Mouse (Mus musculus) CD4-positive helper T cell, adult 2 months (primary cell): ENCODE measurements around the gene Dcaf11.
A peak's percentile ranks its signal among the peaks of the same experiment; 100 is the strongest.

Experiments
- DNase-seq: peaks from one replicate; pipeline ENCODE4 v3.0.0-alpha.2; 2012; ENCODE audit warnings: low read depth, missing footprints, low spot score

Dcaf11 gene

GRCm38 (mm10) chr14:55584303-55584701 lies 24.5 kb downstream of the Dcaf11 start:
- no peak for DNase-seq

DNA sequence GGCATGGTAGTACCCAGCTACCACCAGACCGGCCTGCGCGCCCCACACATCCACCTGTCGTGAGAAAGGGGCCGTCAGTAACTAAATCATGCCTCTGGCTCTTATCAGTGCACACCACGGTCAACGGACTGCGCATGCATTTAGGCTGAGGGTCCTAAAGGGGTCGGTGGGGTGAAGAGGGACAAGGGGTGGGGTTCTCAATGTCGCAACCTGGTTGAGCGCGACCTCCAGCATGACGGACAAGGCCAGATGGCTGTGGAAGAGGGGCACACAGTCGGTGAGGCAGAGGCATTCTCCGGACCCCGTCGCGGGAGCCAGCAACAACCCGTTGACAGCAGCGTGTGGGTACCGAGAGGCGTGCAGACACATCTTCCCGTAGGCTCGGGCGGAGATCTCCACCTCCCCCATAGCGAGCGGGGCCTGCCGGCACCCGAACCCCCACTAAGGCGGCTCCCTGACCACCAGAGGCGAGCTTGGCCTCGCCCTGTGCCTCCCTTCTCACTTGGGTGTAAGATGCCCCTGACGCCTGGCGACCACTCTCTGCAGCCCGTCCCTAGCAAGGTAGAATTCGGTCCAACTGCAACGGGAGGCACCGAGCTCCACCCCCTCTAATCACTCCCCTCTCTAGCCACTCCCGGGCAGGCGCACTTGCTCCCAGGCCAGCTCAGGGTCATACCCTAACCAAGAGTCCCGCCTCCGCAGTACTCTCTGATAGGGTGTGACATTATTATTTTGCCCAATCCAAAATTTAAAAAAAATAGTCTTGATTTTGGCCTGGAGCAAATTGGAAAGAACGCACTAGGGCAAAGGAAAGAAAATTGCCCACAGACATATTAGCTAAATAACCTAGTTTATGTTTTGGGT lies 25.1 kb downstream of the Dcaf11 start, which contains the start of gene Emc9:
TSS of gene Emc9 (minus strand) at position 601 of the 864 bp plus-strand sequence.
- DNase-seq = peak; percentile 86

DNA sequence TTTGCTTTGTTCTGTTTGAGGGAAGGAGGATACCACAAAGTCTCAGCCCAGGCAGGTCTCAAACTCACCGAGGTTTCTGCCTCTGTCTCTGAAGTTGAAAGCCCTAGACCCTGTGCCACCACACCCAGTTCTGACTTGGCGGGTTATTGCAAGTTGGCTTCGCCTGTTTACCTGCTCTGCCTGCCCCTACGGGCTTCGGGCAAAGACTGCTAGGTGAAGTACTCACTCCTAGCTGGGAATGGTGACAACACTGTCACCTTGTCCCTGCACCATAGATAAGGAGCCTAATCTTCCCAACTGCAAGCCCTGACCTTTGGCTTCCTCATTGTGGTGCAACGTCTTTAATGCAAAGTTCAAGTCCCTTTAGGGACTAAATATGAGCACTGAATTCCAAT lies 25.8 kb downstream of the Dcaf11 start:
- peak; percentile 73 for DNase-seq

- peak; percentile 50 for DNase-seq
Observed at GRCm38 (mm10) chr14:55586149-55586548, 26.3 kb downstream of the Dcaf11 start.

DNA sequence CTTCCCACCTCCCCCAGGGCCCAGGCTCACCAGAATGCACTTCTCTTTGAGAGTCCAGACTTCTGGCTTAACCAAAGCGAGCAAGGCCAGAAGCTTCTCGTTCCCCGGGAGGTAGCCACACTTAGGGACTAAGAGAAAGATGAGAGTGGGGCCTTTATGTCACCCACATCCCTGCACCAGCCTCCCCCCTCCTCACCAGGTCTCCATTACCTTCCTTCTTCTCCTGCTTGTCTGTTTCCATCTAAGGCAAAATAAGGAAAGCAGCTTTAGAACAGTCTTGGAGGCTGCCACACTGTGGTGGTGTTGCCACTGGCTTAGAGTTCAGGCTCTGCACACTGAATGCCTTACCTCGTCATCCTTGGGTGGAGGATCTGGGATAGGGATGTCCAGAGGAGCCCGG lies 29.5 kb downstream of the Dcaf11 start:
- DNase-seq = no peak

DNA sequence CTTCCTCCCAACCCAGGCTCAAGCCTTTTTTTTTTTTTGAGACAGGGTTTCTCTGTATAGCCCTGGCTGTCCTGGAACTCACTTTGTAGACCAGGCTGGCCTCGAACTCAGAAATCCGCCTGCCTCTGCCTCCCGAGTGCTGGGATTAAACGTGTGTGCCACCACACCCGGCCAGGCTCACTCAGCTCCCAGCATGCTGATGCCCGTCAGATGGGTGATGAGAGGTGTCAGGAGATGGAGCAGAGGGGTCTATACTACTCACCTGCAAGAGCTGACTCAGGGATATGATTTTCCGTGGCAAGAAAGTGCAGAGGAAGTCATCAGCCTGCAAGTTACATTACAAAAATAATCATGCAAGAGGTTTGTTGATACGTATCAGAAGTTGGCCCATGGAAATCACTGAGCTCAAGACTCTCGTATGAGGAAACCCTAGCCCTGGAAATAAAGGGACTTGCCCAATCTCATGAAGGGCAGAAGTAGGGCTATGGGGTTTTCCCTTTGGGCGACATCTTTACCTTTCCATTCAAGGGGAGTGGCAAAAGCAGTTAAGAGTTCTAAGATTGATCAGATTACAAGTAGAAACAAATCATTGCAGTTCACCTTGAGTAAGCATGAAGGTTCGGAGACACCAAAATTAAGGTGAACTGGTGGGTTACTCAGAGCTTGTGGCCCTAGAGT lies 30.1 kb downstream of the Dcaf11 start:
- peak; percentile 87 for DNase-seq

GRCm38 (mm10) chr14:55590748-55591330 lies 31.0 kb downstream of the Dcaf11 start, which contains the start of gene Psme2:
TSS of gene Psme2 (minus strand) at chr14:55591113.
- DNase-seq = peak; percentile 95

DNA sequence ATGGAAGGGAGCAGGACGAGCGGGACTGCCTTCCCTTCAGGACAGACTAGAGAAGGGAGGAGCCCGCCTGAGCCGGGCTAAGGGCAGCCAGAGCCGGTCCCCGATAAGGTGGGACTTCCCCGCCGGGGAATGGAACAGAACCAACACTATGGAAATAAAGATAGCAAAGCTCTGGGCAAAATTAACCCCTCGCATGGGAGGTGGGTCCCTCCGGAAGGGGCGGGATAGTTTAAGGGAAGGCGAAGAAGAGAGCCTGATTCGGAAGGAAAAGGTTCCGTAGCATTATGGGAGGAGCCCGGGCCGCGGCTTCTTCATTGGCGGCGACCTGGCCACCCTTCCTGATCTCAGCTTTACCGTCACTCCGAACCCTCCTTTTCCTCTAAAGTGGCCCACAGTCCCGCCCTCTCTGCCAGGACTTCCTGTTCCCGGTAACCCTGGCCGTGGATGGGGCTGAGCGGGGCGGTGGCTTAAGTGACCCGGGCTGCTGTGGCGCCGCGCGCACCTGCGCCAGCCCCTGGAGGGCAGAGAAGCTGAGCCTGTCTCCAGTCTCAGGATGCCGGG lies 31.6 kb downstream of the Dcaf11 start, which contains the start of gene Rnf31:
TSS of gene Rnf31 (plus strand) at position 378 of the 561 bp plus-strand sequence.
- peak; percentile 95 for DNase-seq

- DNase-seq = no peak
Observed at GRCm38 (mm10) chr14:55592226-55592625, 32.4 kb downstream of the Dcaf11 start.

GRCm38 (mm10) chr14:55596036-55596690 lies 36.4 kb downstream of the Dcaf11 start:
- DNase-seq = no peak

GRCm38 (mm10) chr14:55598521-55599390 lies 39.0 kb downstream of the Dcaf11 start:
- DNase-seq = no peak

GRCm38 (mm10) chr14:55603271-55603632 lies 43.4 kb downstream of the Dcaf11 start, which contains the start of gene Irf9:
TSS of gene Irf9 (plus strand) at chr14:55603571.
- peak; percentile 25 for DNase-seq

DNA sequence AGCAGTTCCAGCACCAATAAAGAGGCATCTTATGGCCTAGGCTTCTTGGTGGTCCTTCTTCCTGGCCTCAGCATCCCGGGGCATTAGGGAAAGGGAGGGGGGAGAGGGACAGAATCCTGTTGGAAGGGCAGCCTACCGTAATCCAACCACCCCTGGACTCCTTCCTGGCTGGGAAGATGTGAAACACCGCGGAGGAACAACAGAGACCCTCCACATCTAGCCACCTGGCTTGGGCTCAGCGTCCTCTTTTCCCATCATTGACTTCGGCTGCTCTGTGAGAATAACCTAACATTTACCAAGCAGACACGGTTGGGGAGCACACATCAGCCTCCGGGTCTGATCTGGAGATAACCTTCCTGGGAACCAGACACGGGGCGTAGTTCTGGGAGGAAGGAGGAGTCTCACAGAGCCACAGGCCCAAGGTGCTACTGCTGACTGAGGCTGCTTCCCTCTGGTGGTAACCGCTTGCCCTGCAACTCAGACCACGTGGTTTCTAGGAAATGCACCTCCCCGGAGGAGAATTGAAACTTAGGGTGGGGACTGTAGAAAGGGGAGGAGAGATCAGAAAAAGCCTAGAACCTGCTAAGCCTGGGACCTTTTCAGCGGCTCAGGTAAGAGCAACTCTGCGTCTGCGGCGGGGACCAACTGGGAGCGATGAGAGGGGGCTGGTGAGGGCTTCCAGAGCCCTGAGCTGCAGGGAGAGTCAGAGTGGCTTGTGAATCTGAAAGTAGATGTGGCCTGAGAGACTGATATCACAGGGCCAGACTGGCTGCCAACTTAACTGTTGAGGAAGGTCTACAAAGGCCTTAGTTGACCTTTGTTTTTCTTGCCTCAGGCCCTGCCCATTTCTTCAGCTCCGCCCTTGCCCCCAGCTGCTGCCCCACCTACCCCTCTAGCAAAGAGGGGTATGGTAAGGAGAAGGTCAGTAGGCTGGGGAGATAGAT lies 44.1 kb downstream of the Dcaf11 start:
- peak; percentile 97 for DNase-seq

DNA sequence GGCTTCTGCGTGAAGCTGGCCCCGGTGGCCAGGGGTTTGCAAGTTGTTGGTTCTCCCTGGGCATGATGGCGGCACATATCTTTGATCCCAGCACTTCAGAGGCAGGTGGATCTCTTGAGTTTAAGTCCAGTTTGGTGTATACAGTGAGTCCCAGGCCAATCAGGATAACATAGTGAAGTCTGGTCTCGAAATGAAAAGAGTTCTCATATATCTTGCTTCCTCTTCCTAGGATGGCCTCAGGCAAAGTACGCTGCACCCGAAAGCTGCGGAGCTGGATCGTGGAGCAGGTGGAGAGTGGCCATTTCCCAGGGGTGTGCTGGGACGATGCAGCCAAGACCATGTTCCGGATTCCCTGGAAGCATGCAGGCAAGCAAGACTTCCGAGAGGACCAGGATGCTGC lies 45.0 kb downstream of the Dcaf11 start:
- peak; percentile 44 for DNase-seq

GRCm38 (mm10) chr14:55605743-55606459 lies 46.1 kb downstream of the Dcaf11 start:
- no peak for DNase-seq

DNA sequence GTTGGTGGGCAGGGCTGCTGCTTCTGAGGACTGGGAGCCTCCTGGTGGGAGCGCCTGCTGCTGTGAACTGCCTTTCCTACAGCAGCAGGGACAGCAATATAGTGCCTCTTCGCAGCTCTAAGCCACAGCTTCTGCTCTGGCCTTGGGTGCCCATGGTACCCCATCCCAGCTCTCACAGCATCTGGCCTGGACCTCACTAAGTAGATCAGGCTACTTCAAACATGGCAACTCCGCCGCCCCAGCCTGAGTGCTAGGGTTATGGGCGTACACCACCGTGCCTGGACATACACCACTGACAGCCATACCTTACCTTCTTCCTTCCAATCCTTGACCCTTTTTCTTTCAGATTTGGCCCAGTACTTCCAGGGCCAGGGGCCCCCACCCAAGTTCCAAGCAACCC lies 48.5 kb downstream of the Dcaf11 start:
- no peak for DNase-seq

DNA sequence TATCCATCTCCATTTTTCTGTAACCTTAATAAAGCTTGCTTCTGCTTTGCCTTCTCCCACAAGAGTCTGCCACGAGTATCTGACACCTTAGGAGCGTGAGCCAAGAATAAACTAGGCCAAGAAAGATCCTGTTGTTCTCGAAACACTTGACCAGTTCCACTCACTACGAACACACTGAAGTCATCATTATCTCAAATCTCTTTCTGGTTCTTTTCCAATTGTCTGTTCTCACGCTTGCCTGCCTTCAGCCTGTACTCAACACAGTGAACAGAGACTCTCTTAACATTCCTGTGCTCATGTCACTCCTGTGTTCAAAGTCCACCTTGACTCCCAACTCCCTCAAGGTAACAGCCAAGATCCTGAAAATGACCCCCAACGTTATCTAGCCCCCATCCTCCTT lies 53.5 kb downstream of the Dcaf11 start:
- no peak for DNase-seq

- no peak for DNase-seq
Observed at GRCm38 (mm10) chr14:55614565-55615178, 54.9 kb downstream of the Dcaf11 start.
